Mouse (Mus musculus) spleen, adult 10 weeks (tissue): ENCODE data around the gene Rbm12. TPM values are rescaled to one million over a fixed set of nuclear protein-coding genes. Genes with fewer than 3 reads are reported as not detected.

Experiments
- polyA plus RNA-seq: library from polyadenylated mRNA; stranded (reverse); fragments of 350-450 nt; fragmentation: Illumina TruSeq; extraction: RNeasy Lipid Tissue Mini Kit (QIAGEN cat#74804); gene quantifications from one replicate; pipeline ENCODE4 v1.2.3, GENCODE M21; 2015; ENCODE audit warnings: low replicate concordance; ENCODE audit not compliant: insufficient read depth

Rbm12 gene
- polyA plus RNA-seq, result 39.7 TPM

GRCm38 (mm10) chr2:156111358-156112079, at the start of gene Rbm12, which contains the start of gene Cpne1:
Gene Rbm12 (minus strand): TSS chr2:156111978.
Gene Cpne1 (minus strand): TSS chr2:156111965.

GRCm38 (mm10) chr2:156143953-156144724, 32.4 kb upstream of the Rbm12 start, which contains the start of the genes Romo1 and Nfs1:
Gene Romo1 (plus strand): TSS chr2:156144039.
Gene Nfs1 (minus strand): TSS chr2:156144186.

GRCm38 (mm10) chr2:156126992-156127391, 15.2 kb upstream of the Rbm12 start, which contains the start of gene Gm28036:
Gene Gm28036 (minus strand): TSS chr2:156127092.

GRCm38 (mm10) chr2:156065099-156066041, 46.4 kb downstream of the Rbm12 start, which contains the start of gene Spag4:
Gene Spag4 (plus strand): TSS chr2:156065175.

GRCm38 (mm10) chr2:156052816-156053215, 59.0 kb downstream of the Rbm12 start, which contains the start of gene Fer1l4:
Gene Fer1l4 (minus strand): TSS chr2:156052947.

Other genes starting within 250 kb of the Rbm12 start
- gene Uqcc1, start 181.7 kb downstream of the Rbm12 start, polyA plus RNA-seq, result 51.4 TPM
- gene Gm15557, start 171.2 kb downstream of the Rbm12 start, polyA plus RNA-seq, result not detected
- gene Gdf5, start 166.6 kb downstream of the Rbm12 start, polyA plus RNA-seq, result not detected
- 41.4 TPM for gene Cep250, start 155.5 kb downstream of the Rbm12 start, polyA plus RNA-seq
- 3.1 TPM for gene 6430550D23Rik, start 104.0 kb downstream of the Rbm12 start, polyA plus RNA-seq
- gene Ergic3, start 103.9 kb downstream of the Rbm12 start, polyA plus RNA-seq, result 49.9 TPM
- not detected for gene Fer1l4, start 59.0 kb downstream of the Rbm12 start, polyA plus RNA-seq
- gene Spag4, start 46.8 kb downstream of the Rbm12 start, polyA plus RNA-seq, result 0.32 TPM
- gene Cpne1, start within 50 bp of the Rbm12 start, polyA plus RNA-seq, result 53.8 TPM
- 28.9 TPM for gene Gm28036, start 15.1 kb upstream of the Rbm12 start, polyA plus RNA-seq
- gene Romo1, start 32.1 kb upstream of the Rbm12 start, polyA plus RNA-seq, result 18.4 TPM
- gene Nfs1, start 32.2 kb upstream of the Rbm12 start, polyA plus RNA-seq, result 30.9 TPM
- 835 TPM for gene Rbm39, start 68.3 kb upstream of the Rbm12 start, polyA plus RNA-seq
- 32.8 TPM for gene Phf20, start 84.5 kb upstream of the Rbm12 start, polyA plus RNA-seq
- gene Cnbd2, start 200.3 kb upstream of the Rbm12 start, polyA plus RNA-seq, result 11.5 TPM
- gene Scand1, start 200.7 kb upstream of the Rbm12 start, polyA plus RNA-seq, result not detected